Mouse (Mus musculus): ENCODE results near the gene Hps3.
"Not testable (repeated sequence)": the region's sequence is repeated elsewhere in the genome, so short reads cannot be mapped to it uniquely, and the experiment has no call there.

Hps3 gene

DNA sequence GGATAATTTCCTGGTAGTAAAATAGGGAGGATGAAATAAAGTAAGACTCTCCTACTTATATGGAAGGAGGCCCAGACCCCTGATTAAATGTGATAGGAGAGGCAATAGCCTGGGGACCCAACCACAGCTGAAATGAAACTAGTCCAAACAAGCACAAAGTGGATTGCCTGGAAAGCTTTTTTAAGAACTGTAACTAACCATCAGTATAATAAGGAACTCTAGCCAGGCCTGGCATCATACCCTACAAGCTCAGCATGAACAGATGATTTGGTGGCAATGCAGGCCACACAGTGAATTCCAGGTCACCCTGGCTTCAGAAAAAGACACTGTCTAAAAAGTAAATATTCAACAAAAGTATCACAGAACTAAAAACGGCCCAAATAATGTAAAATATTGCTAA is 29.5 kb downstream of the Hps3 start:
- no peak for DNase-seq (ENCODE audit: low spot score)

DNA sequence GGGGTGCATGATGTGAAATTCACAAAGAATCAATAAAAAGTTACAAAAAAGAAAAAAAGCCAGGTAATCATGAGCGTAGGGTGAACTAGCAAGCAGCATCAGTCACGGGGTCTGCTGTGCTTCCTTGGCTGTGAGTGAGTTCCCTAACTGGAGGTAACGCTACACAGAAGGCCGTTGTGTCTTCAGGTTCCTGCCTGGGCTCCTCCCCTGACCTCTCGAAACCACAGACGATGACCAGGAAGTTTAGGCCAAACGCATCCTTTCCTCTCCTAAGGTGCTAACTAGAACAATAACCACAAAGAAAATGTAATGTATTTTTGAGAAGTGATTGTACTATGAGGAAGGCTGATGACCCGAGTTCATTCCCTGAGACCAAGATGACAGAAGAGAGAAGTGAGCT is 30.7 kb downstream of the Hps3 start:
- DNase-seq (ENCODE audit: low spot score) = no peak

DNA sequence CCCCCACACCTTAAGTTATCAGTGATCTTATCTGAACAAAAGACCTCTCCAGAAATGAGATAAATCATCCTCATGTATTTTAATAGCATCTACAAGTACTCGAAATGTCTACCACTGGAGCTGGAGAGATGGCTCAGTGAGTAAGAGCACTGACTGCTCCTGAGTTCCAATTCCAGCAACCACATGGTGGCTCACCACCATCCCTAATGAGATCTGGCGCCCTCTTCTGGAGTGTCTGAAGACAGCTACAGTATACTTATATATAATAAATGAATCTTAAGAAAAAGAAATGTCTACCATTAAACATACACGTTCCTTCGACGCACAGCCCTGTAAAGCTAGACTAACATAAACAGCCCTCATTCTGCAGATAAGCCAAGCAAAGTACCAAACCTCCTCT is 32.3 kb downstream of the Hps3 start:
- DNase-seq (ENCODE audit: low spot score) = peak; percentile 14

DNA sequence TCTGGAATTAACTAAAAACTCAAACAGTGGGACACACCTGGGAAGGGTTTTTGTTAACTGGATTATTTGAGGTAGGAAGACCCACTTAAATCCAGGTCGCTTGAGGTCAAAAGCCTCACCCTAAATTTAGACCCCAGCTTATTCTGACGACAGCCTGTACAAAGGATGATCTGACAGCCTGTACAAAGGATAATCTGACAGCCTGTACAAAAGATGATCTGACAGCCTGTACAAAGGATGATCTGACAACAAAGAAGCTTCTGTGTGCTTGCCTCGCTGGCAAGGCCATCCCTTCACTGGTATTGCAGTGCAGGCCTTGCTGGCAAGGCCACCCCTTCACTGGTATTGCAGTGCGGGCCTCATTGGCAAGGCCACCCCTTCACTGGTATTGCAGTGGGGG is 34.3 kb downstream of the Hps3 start:
- DNase-seq (ENCODE audit: low spot score) = no peak

DNA sequence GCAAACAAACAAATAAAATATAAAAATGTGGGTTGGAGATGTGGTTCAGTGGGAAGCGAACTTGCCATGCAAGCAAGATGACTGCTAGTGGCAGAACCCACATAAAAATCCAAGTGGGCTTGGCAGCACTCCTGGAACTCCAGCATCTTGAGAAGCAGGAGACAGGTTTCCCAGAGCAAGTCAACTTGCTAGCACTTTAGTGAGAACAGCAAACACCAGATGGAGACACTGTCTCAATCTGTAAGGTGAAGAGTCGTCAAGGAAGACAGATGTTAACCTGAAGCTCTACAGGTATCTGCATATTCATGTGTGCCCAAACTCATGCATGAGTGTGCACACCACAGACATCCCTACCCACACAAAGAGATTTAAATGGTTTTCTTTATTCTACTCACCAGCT is 35.6 kb downstream of the Hps3 start:
- no peak for DNase-seq (ENCODE audit: low spot score)

DNA sequence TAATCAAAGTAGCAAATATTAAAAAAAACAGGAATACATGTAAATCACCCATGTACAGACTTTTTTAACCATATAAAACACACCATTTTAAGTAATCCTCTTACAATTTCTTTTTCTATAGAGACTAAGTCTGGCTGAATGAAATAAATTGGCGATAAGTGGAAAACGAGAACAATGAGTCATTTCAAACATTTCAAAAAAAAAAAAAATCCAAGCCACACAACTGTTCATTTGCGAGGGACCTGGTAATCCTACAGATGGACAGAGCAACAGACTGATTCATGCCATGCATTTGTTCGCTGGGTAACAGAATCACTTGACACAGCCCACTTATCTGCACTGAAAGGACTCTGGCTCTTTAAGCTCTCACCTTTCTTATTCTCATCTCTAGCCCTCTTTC is 42.7 kb downstream of the Hps3 start:
- DNase-seq (ENCODE audit: low spot score) = no peak

DNA sequence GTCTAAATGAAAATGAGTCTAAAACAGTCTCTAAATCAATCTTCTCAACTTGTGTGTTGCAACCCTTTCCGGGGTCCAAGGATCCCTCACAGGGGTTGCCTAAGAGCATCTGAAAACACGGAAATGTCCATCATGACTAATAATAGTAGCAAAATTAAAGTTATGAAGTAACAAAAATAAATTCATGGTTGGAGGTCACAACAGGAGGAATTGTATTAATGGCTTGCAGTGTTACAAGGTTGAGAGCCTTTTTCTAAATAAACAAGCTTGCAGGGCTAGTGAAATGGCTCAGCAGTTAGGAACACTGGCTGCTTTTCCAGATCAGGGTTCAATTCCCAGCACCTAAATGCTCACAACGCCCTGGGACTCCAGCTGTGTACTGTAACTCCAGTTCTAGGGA is 45.1 kb downstream of the Hps3 start:
- no peak for DNase-seq (ENCODE audit: low spot score)

DNA sequence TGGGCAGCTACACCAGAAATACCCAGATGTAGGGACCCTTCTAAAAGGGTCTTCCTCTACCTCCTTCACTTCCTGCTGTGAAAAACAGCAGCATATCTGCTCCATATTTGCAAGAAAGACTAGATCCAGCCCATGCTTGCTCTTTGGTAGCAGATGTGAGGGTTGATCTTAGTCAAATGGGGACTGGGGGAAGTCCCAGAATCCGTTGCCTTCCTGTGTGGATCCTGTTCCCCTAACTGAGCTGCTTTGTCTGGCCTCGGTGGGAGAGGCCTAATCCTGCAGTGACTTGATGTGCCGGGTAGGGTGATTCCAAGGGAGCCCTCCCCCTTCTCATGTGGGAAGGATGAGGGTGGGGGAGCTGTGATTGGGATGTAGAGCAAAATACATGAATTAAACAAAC is 49.0 kb downstream of the Hps3 start:
- DNase-seq (ENCODE audit: low spot score) = no peak

DNA sequence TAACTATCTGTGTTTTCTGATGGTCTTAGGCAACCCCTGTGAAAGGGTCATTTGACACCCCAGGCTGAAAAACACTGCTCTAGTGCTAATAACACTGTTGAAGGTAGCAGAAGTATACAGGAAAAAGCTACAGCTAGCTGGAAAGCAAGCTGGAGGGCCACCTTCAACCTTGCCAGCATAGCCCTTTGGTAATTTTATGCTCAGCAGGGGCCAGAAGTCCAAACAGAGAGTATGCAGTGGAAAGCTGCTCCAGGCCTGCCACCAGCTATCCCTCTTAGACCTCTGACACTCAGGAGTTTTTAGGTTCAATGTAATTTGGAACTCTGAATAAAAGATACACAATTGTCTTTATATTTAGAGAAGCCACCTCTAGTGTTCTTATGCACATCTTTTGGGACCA is 52.3 kb downstream of the Hps3 start:
- no peak for DNase-seq (ENCODE audit: low spot score)

DNA sequence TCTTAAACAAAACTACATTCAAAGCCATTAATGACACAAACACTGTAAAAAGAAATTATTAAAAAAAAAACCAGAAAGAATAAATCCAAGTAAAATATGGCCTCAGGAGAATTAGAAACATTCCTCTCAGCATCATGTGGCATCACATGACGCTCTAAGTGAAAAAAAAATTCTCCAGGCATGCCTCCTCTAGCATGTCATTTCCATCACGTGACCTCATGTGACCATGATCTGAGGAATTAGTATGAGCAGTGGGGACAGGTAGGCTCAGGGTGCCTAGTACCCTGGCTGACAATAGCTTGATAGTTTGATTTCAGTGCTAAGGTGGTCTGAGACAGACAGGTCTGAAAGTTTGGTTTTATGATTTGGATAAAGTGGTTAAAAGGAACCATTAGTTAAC is 54.0 kb downstream of the Hps3 start:
- no peak for DNase-seq (ENCODE audit: low spot score)

DNA sequence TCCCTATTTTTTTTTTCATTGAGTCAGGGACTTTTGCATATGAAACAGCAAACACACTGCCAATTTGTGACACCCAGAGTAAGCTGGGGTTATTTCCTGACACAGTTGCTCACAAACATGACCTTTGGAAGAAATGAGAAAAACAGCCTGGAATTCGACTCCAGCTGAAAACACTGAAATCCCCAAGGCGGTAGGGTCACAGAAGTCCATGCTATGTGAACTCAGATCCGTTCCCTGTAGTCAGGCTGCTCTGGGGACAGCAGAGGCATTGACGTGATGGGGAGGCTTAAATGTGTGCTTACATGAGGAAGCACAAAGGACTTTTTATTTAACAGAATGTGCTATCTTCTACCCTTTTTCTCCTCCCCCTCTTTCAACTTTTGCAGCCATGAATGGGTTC is 56.6 kb downstream of the Hps3 start:
- DNase-seq (ENCODE audit: low spot score) = peak; percentile 62

DNA sequence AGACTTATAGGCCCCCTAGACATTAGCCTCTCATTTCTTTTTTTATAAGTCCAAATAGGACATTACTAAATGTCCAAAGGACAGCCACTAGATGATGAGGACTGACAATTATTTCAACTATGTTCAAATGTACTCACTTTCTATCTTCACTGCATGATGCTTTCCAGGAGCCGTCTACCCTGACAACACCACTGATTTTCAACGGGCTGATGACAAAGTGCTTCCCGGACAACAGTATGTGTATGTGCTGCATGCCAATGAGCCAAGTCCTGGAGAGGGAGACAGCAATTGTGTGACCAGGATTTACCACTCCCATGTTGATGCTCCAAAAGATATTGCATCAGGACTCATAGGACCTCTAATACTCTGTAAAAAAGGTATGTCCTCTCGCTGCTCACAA is 69.0 kb downstream of the Hps3 start:
- no peak for DNase-seq (ENCODE audit: low spot score)

DNA sequence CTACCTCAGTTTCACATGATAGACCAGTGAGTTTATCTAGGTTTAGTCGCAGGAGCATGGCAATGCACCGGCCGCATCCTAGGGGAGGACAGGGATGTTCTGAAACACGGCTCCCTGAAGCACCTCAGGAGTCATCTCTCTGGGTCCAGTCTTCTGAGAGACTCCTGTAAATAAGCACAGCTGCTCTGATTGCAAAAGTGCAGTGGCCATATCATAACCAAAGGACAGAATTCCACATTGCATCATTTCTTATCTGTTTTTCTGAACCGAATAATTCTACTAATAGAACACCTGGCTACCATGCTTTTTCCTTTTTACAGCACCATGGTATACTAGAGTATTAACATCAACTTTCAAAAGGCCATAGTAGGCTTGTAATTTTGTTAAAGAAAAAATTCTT is 69.9 kb downstream of the Hps3 start:
- DNase-seq (ENCODE audit: low spot score) = no peak

DNA sequence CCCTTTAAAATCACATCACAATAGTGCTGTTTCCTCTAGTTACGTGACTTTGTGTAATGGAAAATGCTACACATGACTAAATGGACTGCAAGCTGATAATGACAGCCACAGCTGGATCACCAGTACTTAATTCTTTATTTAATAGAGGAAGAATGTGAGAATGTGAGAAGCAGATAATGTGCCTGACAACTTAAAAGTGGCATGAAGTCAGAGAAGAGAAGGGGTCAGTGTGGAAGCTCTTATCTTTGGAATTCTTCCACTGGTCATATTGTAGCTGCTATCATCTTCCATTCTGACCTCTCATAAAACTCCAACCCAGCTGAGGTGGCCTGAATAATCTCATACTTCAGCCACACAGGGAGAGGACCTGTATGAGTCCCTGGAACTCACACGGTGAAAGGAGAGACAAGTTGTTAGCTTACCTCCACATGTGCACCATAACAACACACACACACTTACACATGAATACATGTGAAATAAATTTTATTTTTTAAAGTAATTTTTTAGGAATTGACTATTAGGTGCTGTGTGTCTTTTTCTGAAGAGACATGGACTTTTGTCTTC is 70.4 kb downstream of the Hps3 start:
- DNase-seq (ENCODE audit: low spot score) = no peak

DNA sequence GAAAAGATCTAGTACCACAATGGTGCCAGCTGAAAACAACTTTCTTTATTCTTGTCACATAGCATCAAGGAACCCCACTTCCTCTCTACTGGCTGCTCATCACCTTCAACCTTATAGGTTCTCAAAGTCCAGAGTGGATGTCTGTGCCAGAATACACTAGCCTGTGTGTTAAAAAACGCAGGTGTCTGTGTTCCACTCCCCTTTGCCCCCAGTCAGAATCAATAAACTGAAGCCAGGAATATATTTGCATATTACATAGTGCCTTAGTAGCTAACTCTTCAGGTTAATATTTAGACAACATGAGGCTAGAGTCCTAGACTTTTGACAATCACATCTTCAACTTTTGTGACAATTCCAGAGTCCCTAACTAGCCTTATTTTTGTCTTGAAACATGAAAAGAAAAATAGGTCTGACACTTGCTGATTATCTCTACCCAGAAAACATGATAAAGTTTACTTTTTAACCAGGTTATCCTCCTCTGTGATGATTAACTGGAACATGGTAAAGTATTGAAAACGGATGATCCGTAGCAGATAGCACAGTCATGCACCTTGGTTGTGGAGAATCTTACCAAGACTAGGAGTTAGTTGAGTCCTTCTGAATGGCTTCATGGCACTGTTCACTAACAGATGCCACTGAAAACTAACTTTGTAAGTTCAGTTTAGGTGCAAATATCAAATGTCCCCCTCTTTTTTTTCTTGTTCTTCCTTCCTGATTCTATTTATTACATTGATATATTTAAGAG is 72.2 kb downstream of the Hps3 start:
- DNase-seq (ENCODE audit: low spot score) = no peak

DNA sequence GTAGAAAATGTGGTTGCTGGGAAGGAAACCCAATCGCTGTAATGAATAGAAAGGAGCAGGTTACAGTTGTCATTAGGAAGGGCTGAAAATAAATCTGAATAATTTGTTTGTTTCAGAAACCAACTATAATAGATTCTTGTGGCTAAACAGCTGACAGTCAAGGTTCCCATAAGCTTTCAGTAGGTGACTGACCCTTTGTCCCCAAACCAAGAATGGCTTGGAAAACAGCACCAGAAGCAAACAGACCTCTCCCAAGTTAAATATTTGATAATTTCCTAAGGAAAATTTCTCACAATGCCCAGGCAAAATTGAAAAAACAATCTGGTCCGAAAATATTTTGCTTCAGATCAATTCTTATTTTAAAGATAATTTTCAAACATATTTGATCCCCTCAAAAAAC is 73.8 kb downstream of the Hps3 start:
- DNase-seq (ENCODE audit: low spot score) = no peak

DNA sequence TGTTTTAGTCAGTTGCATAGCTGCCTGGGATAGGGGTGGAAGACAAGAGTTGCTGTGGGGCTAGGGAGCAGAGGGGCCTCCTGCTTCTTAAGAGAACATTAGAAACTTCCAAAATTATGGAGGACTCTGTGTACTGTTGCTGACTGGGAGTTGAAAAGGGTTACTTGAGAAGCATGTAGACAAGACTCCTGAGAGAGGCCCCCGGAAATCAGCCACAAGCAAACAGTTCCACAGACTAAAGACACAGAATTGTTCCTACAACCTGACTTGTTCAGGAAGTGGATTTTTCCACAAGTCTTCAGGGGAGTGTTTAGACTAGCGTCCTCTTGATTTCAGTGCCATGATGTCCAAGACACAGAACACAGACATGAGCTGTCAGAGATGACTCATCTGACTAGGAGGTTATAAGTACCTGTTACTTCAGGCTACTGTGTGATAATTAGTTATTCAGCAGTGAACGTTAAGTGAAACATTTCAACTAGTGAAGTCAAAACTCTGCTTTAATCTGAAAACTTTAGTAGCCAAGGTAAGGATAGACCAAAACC is 74.5 kb downstream of the Hps3 start:
- DNase-seq (ENCODE audit: low spot score) = no peak

DNA sequence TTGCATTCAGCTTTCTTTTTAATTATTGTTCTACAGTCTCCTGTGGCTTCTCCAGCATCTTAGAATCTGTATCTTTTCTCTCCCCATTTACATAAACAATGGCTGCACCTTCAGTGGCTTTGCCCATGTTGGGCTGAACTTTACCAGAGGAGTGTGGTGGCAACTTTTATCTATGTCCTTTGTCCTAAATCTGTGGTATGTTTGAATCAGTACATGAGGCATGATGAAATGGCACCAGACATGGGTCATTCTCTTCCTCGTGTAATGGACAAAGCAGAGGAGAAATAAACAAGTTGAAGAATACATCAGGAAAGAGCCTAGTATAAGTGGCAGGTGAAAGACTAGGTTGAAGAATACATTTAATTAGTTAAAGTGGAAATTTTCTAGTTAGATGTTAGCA is 76.1 kb downstream of the Hps3 start:
- DNase-seq (ENCODE audit: low spot score) = no peak

DNA sequence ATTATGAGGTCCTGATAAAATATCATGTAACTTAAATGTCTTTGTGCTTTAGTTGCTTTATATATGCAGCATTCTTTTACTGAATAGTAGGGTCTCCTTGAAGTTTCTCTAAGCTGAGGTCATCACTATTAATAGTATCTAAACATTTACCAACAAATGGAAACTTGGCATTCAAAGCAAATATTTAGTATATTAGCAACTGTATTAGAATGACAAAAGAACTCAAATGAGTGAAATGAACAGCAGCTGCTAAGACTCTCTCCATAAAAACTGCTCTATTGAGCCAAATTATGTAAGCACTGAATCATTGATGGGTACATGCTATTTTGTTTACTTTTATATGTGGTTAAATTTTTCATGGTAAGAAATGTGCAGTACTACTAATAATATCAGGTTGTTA is 77.1 kb downstream of the Hps3 start:
- no peak for DNase-seq (ENCODE audit: low spot score)

DNA sequence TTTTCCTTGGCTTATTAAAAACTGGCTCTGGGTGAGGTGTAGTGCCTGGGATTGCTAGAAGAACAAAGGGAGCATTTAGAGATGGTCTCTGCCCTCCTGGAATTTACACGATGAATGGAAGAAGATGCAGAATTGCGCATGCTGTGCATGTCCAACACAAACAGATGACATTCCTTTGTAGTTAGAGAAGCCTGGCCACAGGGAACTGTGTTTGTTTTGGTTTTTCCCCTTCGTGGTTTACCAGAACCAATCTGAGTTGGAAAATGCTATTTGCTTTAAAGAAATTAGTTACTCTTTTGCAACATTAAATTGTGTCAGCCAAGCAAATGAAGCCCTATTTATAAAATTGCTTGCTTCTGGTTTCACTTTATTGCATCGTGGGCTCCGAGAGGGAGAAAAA is 78.2 kb downstream of the Hps3 start, which contains the start of gene Cp:
Gene Cp (plus strand): TSS at position 170 of the 400 bp plus-strand sequence.
- DNase-seq (ENCODE audit: low spot score) = peak; percentile 67

DNA sequence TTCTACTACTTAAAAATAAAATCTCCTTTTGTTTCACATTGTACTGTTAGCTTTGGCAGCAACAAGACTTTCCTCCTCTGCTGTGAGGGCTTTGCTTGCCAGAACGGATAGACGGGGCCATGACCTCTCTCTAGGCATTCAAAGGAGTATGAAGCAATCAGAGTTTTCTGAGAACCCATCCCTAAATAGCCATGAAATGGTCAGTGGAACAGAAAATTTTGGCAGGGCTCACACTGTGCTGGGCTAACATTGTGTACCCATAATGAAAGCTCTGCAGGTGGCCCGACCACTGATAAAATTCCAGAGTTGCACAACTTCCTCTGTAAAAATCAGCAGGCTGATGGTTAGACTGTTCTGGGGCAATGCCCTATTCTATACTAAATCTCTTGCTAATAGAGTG is 81.2 kb downstream of the Hps3 start:
- DNase-seq (ENCODE audit: low spot score) = peak; percentile 65

DNA sequence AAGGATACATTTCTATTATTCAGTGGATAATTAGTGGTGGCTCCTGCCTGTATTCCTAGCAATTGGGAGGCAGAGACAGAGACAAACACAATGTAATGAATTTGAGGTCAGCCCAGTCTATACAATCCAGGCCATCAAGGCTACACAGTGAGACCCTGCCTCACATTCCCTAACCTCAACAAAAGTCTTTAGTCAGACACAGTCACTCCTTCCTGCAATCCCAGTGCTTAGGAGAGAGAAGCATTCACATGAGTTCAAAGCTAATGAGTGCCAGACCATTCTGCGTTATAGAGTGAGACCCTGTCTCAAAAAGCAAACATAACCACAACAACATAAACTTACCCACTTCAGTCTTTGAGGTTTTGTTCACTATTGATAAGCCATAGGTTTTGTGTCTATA is 81.7 kb downstream of the Hps3 start:
- DNase-seq (ENCODE audit: low spot score) = peak; percentile 44

DNA sequence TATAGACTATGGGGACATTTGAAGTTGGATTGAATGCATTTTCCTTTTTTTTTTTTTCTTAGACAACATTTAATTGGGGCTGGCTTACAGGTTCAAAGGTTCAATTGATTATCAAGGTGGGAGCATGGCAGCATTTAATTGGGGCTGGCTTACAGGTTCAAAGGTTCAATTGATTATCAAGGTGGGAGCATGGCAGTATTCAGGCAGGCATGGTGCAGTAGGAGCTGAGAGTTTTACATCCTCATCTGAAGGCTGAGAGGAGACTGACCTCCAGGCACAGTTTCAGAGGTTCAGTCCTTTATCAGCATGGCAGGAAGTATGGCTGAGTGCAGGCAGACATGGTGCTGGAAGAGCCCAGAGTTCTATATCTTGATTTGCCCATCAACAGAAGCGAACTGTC is 85.7 kb downstream of the Hps3 start:
- DNase-seq (ENCODE audit: low spot score) = not testable (repeated sequence)

DNA sequence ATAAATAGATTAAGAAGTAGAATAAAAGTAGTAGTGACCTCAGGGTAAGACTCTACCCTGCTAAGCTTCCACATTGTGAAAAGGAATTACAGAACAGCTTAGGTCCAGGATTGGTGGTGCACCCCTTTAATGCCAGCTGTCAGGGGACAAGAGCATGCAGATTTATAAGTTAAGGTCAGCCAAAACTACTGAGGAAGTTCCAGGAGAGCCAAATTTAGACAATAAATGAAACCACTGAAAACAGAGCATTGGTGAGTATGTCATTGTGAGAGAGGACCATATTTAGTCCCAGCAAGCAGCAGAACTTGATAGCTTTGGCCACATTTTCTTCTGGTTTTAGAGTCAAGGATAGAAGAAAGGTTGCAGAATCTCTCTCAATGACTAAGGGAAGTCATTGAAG is 86.6 kb downstream of the Hps3 start:
- DNase-seq (ENCODE audit: low spot score) = no peak

Data from embryo, embryonic 10.5 days (tissue).